12 mouse cellular contexts compared by ENCODE assay signal in genomic region chr6:36844258-36844657, GRCm38 (mm10). TPM values are rescaled to one million over a fixed set of nuclear protein-coding genes. Genes with fewer than 3 reads are reported as not detected.
DNase-seq lines count a peak whose midpoint lies in the region; ATAC-seq and TF ChIP-seq lines count a peak whose summit lies in the region.
"Had no signal": no experiment of that assay in that cellular context is flagged by ENCODE, and none has a peak within 500 bp of the region (broad histone marks: within the 10 kb centered on the region; RNA-seq: fewer than 3 reads in every experiment).

No protein-coding gene starts in this region.

- TF ChIP-seq POLR2A in thymus, adult 2 months (IDR thresholded peaks at IDR 0.05; ENCODE audit: control insufficient read depth, extremely low read depth, insufficient read depth, low read length, poor library complexity): no peak

- no peak for DNase-seq in intestine, embryonic 14.5 days (ENCODE audit: low spot score)
- peak; percentile 93 for DNase-seq in brain, adult 2 months (ENCODE audit: low read depth, low spot score)
- peak; percentile 67 to 69 for DNase-seq in cerebellum, adult 18-20 months
- DNase-seq in fibroblast of lung, adult 2 months (ENCODE audit: low read depth): peak; percentile 34
- DNase-seq in thymus, adult 2 months: no peak
- no peak for DNase-seq in thymus, postnatal 36 days
- DNase-seq: adrenal gland, adult 8-10 months; kidney, adult 11 months had no signal

- no peak for TF ChIP-seq CTCF in thymus, adult 2 months (IDR thresholded peaks at IDR 0.05; ENCODE audit: borderline replicate concordance, control insufficient read depth, extremely low read depth, insufficient read depth, low read length, poor library complexity)

- H3K4me2 ChIP-seq in intestine, embryonic 14.5 days (ENCODE audit: low read length): no peak overlapping the region
- H3K4me2 ChIP-seq in intestine, embryonic 16.5 days (ENCODE audit: low read depth, low read length): no peak overlapping the region
- H3K4me2 ChIP-seq: forebrain, embryonic 12.5 days; liver, embryonic 12.5 days had no signal

- H3K27ac ChIP-seq in intestine, embryonic 14.5 days (ENCODE audit: low read depth): 0 out of 2 replicates have a peak overlapping the region, but pooled peaks have one; percentile 38
- no peak overlapping the region for H3K27ac ChIP-seq in intestine, embryonic 16.5 days (ENCODE audit: low read length)
- no peak overlapping the region for H3K27ac ChIP-seq in thymus, adult 2 months (ENCODE audit: control insufficient read depth, insufficient read depth, low read length)
- H3K27ac ChIP-seq: forebrain, embryonic 12.5 days; heart, embryonic 10.5 days; liver, embryonic 12.5 days had no signal

- H3K4me1 ChIP-seq in intestine, embryonic 14.5 days (replicated peaks; ENCODE audit: control insufficient read depth, insufficient read depth, low read length): no peaks in the 10 kb centered on the region; the same call in 1 of the 2 replicates
- H3K4me1 ChIP-seq in intestine, embryonic 16.5 days (ENCODE audit: control insufficient read depth, insufficient read depth, low read length): 0 out of 2 replicates have a peak, but pooled peaks cover 2% of the 10 kb centered on the region
- no peaks in the 10 kb centered on the region for H3K4me1 ChIP-seq in thymus, adult 2 months (replicated peaks; ENCODE audit: control insufficient read depth, insufficient read depth, low read length)
- H3K4me1 ChIP-seq: forebrain, embryonic 12.5 days; liver, embryonic 12.5 days had no signal

- H3K9ac ChIP-seq in intestine, embryonic 14.5 days (ENCODE audit: low read length): no peak overlapping the region
- H3K9ac ChIP-seq in intestine, embryonic 16.5 days (ENCODE audit: low read depth, low read length): no peak overlapping the region
- H3K9ac ChIP-seq: forebrain, embryonic 12.5 days; liver, embryonic 12.5 days had no signal

- no peaks in the 10 kb centered on the region for H3K9me3 ChIP-seq in intestine, embryonic 14.5 days (ENCODE audit: control insufficient read depth, low read length)
- no peaks in the 10 kb centered on the region for H3K9me3 ChIP-seq in intestine, embryonic 16.5 days (ENCODE audit: control insufficient read depth, low read length)
- H3K9me3 ChIP-seq: forebrain, embryonic 12.5 days; heart, embryonic 10.5 days; liver, embryonic 12.5 days had no signal

- H3K36me3 ChIP-seq in intestine, embryonic 14.5 days (ENCODE audit: control insufficient read depth, insufficient read depth, low read length): no peaks in the 10 kb centered on the region
- H3K36me3 ChIP-seq in intestine, embryonic 16.5 days (ENCODE audit: control insufficient read depth, insufficient read depth, low read length): no peaks in the 10 kb centered on the region
- H3K36me3 ChIP-seq in thymus, adult 2 months (ENCODE audit: control insufficient read depth, insufficient read depth, low read length): no peaks in the 10 kb centered on the region
- H3K36me3 ChIP-seq: forebrain, embryonic 12.5 days; heart, embryonic 10.5 days; liver, embryonic 12.5 days had no signal

- no peaks in the 10 kb centered on the region for H3K27me3 ChIP-seq in intestine, embryonic 14.5 days (replicated peaks; ENCODE audit: control insufficient read depth, insufficient read depth, low read length)
- H3K27me3 ChIP-seq in intestine, embryonic 16.5 days (replicated peaks; ENCODE audit: control insufficient read depth, insufficient read depth, low read length): no peaks in the 10 kb centered on the region
- H3K27me3 ChIP-seq in thymus, adult 2 months (ENCODE audit: control insufficient read depth, insufficient read depth, low read length): no peaks in the 10 kb centered on the region
- H3K27me3 ChIP-seq: forebrain, embryonic 12.5 days; liver, embryonic 12.5 days had no signal

- WGBS in intestine, embryonic 14.5 days: 54% methylated on average over 6 of the region's 6 CpGs
- 56% methylated on average over 6 of the region's 6 CpGs for WGBS in intestine, embryonic 16.5 days
- 91% methylated on average over 6 of the region's 6 CpGs for WGBS in thymus, adult 2 months

- H3K4me3 ChIP-seq in intestine, embryonic 14.5 days (ENCODE audit: low read depth, low read length): no peak overlapping the region
- no peak overlapping the region for H3K4me3 ChIP-seq in intestine, embryonic 16.5 days (ENCODE audit: low read length)
- H3K4me3 ChIP-seq in thymus, adult 2 months (ENCODE audit: control insufficient read depth, insufficient read depth, low read length): no peak overlapping the region
- H3K4me3 ChIP-seq: forebrain, embryonic 12.5 days; heart, embryonic 10.5 days; liver, embryonic 12.5 days had no signal

- no peak for ATAC-seq in intestine, embryonic 14.5 days (replicated peaks; ENCODE audit: low FRiP score, low TSS enrichment, low read depth)
- no peak for ATAC-seq in intestine, embryonic 16.5 days
- ATAC-seq: liver, embryonic 12.5 days had no signal

RNA-seq across cellular contexts. Expression of gene Ptn, which starts 34.2 kb away (rescaled TPM):
- 332 and 353 TPM in 2 replicates for polyA plus RNA-seq in intestine, embryonic 14.5 days (2014; fragmentation: Nextera tagmentation; extraction: Ambion mirVana)
- 198 and 222 TPM in 2 replicates for polyA plus RNA-seq in intestine, embryonic 16.5 days (2015; fragmentation: Nextera tagmentation; extraction: Ambion mirVana)
- polyA plus RNA-seq in thymus, adult 2 months (2012; rRNA removed): 2.6 and 2.9 TPM in 2 replicates

Comparison
In these comparisons a context has a peak if more than half of its experiments do, and no peak if none do; other contexts are left out.
1. DNase-seq: peak in brain, adult 2 months (single experiment), cerebellum, adult 18-20 months (2 of 2) and fibroblast of lung, adult 2 months (single experiment); none in intestine, embryonic 14.5 days (single experiment), thymus, adult 2 months (single experiment) and thymus, postnatal 36 days (0 of 2).
2. RNA of gene Ptn, which starts 34.2 kb away (polyA plus RNA-seq): 332 to 353 TPM in intestine, embryonic 14.5 days and 198 to 222 TPM in intestine, embryonic 16.5 days; 2.6 to 2.9 TPM in thymus, adult 2 months; every median in the first group is over 10 times any median in the second.